Mouse (Mus musculus) hindbrain, embryonic 14.5 days (tissue): ENCODE results near the gene Thra. TPM values are rescaled to one million over a fixed set of nuclear protein-coding genes. Genes with fewer than 3 reads are reported as not detected.
"Not testable (repeated sequence)": the region's sequence is repeated elsewhere in the genome, so short reads cannot be mapped to it uniquely, and the experiment has no call there.

Experiments
- ATAC-seq: fragments of 200-750 bp; cut with Nextera tagmentation; 2 replicates; pipeline ENCODE4 v1.8.0; 2017; ENCODE audit warnings: moderate number of reproducible peaks, mild to moderate bottlenecking, moderate TSS enrichment, moderate library complexity; ENCODE audit not compliant: low FRiP score
- DNase-seq: peaks from one replicate; pipeline ENCODE4 v3.0.0-alpha.2; 2015; ENCODE audit warnings: low spot score
- H3K27ac ChIP-seq: fragments of 300-500 bp; sonication (generic); 2 replicates; pipeline ENCODE4 v1.5.1; 2014; ENCODE audit warnings: mild to moderate bottlenecking, moderate library complexity
- H3K27me3 ChIP-seq: fragments of 300-500 bp; sonication (generic); 2 replicates; pipeline ENCODE4 v1.6.1; 2014; ENCODE audit warnings: mild to moderate bottlenecking, low read length, mixed read lengths; ENCODE audit not compliant: control insufficient read depth, insufficient read depth
- H3K36me3 ChIP-seq: fragments of 300-500 bp; sonication (generic); replicated peaks from 2 replicates; pipeline ENCODE4 v1.6.1; 2014; ENCODE audit not compliant: control insufficient read depth, insufficient read depth
- H3K4me1 ChIP-seq: fragments of 300-500 bp; sonication (generic); replicated peaks from 2 replicates; pipeline ENCODE4 v1.6.1; 2014; ENCODE audit warnings: antibody characterized with exemption, low read length, mixed read lengths; ENCODE audit not compliant: control insufficient read depth, insufficient read depth
- H3K4me2 ChIP-seq: fragments of 300-500 bp; sonication (generic); replicated peaks from 2 replicates; pipeline ENCODE4 v1.6.1; 2014; ENCODE audit warnings: mild to moderate bottlenecking, moderate library complexity
- H3K4me3 ChIP-seq: fragments of 300-500 bp; sonication (generic); replicated peaks from 2 replicates; pipeline ENCODE4 v1.5.1; 2014; ENCODE audit warnings: mild to moderate bottlenecking, low read length
- H3K9ac ChIP-seq: fragments of 300-500 bp; sonication (generic); 2 replicates; pipeline ENCODE4 v1.6.1; 2014
- H3K9me3 ChIP-seq: fragments of 300-500 bp; sonication (generic); 2 replicates; pipeline ENCODE4 v1.6.1; 2016; ENCODE audit warnings: low read length; ENCODE audit not compliant: control insufficient read depth
- WGBS: fragments of 180-500 bp; shearing (Covaris S2); extraction: QIAGEN DNeasy Blood & Tissue Kit; methylation state at CpG from one replicate; pipeline ENCODE4 v1.1.7; 2014; 5-methylcytosine and 5-hydroxymethylcytosine counted together
- polyA plus RNA-seq: library from polyadenylated mRNA; unstranded; fragments of >200 nt; fragmentation: Nextera tagmentation; extraction: Ambion mirVana; gene quantifications from 2 replicates; pipeline ENCODE4 v1.2.1, GENCODE M21; 2014

The Thra gene
- polyA plus RNA-seq, 1 experiment from 2014 or later = 165 TPM

- WGBS = 82% methylated on average over 6 of the region's 6 CpGs
- not testable (repeated sequence) for H3K9me3 ChIP-seq, H3K9ac ChIP-seq, DNase-seq, H3K4me3 ChIP-seq, H3K27me3 ChIP-seq, H3K4me2 ChIP-seq, H3K4me1 ChIP-seq, H3K27ac ChIP-seq, ATAC-seq
- H3K36me3 ChIP-seq = peaks cover 93% of the 10 kb centered on the region
These were observed 28.4 kb upstream of the Thra start for GRCm38 (mm10) chr11:98712009-98712408.

GRCm38 (mm10) chr11:98713703-98714102 is 26.7 kb upstream of the Thra start:
- 91% methylated on average over 12 of the region's 12 CpGs for WGBS
- DNase-seq (no peak), ATAC-seq (no peak)
- Histone ChIP-seq H3K9me3 (no peaks in the 10 kb centered on the region), H3K4me1 (no peaks in the 10 kb centered on the region), H3K27me3 (no peaks in the 10 kb centered on the region), H3K9ac (no peak overlapping the region), H3K4me2 (no peak overlapping the region), H3K36me3 (peaks cover 87% of the 10 kb centered on the region), H3K27ac (no peak overlapping the region), H3K4me3 (no peak overlapping the region)

GRCm38 (mm10) chr11:98715946-98716345 is 24.5 kb upstream of the Thra start:
- Histone ChIP-seq H3K27ac (no peak overlapping the region), H3K4me1 (no peaks in the 10 kb centered on the region), H3K9me3 (no peaks in the 10 kb centered on the region), H3K9ac (no peak overlapping the region), H3K36me3 (peaks cover 72% of the 10 kb centered on the region), H3K4me3 (no peak overlapping the region), H3K4me2 (no peak overlapping the region), H3K27me3 (no peaks in the 10 kb centered on the region)
- DNase-seq (no peak), ATAC-seq (no peak)
- 93% methylated on average over 9 of the region's 9 CpGs for WGBS

DNA sequence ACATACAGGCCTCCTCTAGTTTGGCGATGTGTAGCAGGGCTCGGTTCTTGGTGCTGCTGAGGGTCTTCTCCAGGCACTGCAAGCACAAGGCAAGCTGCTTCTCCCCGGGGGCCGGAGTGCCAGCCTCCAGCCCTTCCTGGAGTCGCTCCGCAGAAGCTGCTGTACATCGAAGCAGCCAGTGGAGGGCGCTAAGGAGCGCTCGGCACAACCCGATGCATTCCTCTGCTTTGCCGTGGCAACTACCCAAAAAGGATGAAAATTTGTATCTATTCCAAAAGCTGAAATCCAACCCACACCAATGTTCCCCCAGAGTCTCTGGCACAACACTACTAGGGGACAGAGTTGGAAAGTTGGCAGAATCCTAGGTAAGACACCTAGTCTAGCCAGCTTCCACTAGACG is 22.5 kb upstream of the Thra start:
- peaks cover 64% of the 10 kb centered on the region for H3K36me3 ChIP-seq

GRCm38 (mm10) chr11:98720756-98721155 is 19.7 kb upstream of the Thra start:
- Histone ChIP-seq H3K9ac (no peak overlapping the region), H3K4me1 (no peaks in the 10 kb centered on the region), H3K4me3 (no peak overlapping the region), H3K9me3 (no peaks in the 10 kb centered on the region), H3K36me3 (peaks cover 59% of the 10 kb centered on the region), H3K27ac (no peak overlapping the region), H3K4me2 (no peak overlapping the region), H3K27me3 (no peaks in the 10 kb centered on the region)
- WGBS = 60% methylated on average over 2 of the region's 2 CpGs
- ATAC-seq (no peak), DNase-seq (no peak)

More for the DNA sequence above, 22.5 kb upstream of the Thra start:
- Histone ChIP-seq H3K9me3 (no peaks in the 10 kb centered on the region), H3K4me1 (no peaks in the 10 kb centered on the region), H3K4me2 (no peak overlapping the region), H3K27ac (no peak overlapping the region), H3K27me3 (no peaks in the 10 kb centered on the region), H3K9ac (no peak overlapping the region), H3K4me3 (no peak overlapping the region)
- ATAC-seq (no peak), DNase-seq (peak; percentile 70)
- WGBS = 14% methylated on average over 13 of the region's 13 CpGs

- Histone ChIP-seq H3K9ac (no peak overlapping the region), H3K4me2 (no peak overlapping the region), H3K36me3 (peaks cover 57% of the 10 kb centered on the region), H3K27me3 (no peaks in the 10 kb centered on the region), H3K27ac (no peak overlapping the region), H3K9me3 (no peaks in the 10 kb centered on the region), H3K4me1 (no peaks in the 10 kb centered on the region), H3K4me3 (no peak overlapping the region)
- ATAC-seq (no peak), DNase-seq (no peak)
- 69% methylated on average over 24 of the region's 24 CpGs for WGBS
These were observed 18.8 kb upstream of the Thra start for GRCm38 (mm10) chr11:98721458-98722226.

DNA sequence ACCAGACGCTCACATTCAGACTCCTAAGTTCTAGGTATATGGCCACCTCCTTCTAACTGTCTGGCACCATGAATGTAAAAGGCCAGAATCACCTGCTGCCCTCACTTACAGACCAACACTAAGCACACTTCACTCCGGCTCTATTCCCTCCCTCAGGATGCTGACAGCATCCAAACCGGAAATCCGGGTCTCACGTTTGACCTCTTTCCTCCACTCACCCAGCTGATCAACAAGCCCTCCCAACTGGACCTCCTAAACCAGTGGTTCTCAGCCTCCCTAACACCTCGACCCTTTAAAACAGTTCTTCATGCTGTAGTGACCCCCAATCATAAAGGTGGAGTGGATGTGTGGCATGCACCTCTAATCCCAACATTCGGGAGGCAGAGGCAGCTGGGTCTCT is 17.3 kb upstream of the Thra start:
- DNase-seq (no peak), ATAC-seq (no peak)
- H3K27me3 ChIP-seq = no peaks in the 10 kb centered on the region
- no peak overlapping the region for H3K27ac ChIP-seq
- 86% methylated on average over 7 of the region's 7 CpGs for WGBS
- no peak overlapping the region for H3K4me2 ChIP-seq
- H3K4me3 ChIP-seq = no peak overlapping the region
- peaks cover 57% of the 10 kb centered on the region for H3K36me3 ChIP-seq
- no peak overlapping the region for H3K9ac ChIP-seq
- H3K4me1 ChIP-seq = peaks cover 2% of the 10 kb centered on the region; the same call in 1 of the 2 replicates
- no peaks in the 10 kb centered on the region for H3K9me3 ChIP-seq

GRCm38 (mm10) chr11:98725926-98726506 is 14.4 kb upstream of the Thra start:
- H3K36me3 ChIP-seq = peaks cover 49% of the 10 kb centered on the region
- no peak overlapping the region for H3K9ac ChIP-seq
- no peak overlapping the region for H3K4me2 ChIP-seq
- H3K9me3 ChIP-seq = no peaks in the 10 kb centered on the region
- no peak for DNase-seq
- no peaks in the 10 kb centered on the region for H3K27me3 ChIP-seq
- H3K4me3 ChIP-seq = no peak overlapping the region
- H3K27ac ChIP-seq = no peak overlapping the region
- 96% methylated on average over 15 of the region's 15 CpGs for WGBS
- ATAC-seq = no peak
- H3K4me1 ChIP-seq = peaks cover 8% of the 10 kb centered on the region

DNA sequence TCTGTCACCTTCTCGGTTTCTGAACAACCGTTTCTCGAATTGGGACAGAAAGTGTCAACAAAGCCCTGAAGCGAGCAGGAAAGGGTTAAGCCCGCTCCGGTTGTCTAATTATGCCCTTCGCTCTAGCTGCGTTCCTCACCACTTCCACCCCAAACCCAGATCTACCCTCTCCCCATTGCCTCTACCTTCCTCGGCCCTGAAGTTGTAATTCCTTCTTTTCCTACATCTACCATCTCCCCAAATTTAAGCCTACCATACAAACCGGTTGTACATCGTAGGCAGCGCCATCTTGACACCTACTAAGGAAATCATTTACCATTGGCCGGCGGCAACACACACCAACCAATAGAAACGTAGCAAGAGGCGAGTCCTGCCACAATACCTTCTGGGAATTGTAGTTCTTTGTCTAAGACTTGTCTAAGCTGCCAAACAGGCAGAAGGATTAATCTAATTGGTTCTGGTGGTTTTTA is 11.3 kb upstream of the Thra start, which contains the start of gene Med24:
Gene Med24 (minus strand): TSS at position 317 of the 470 bp plus-strand sequence.
- Histone ChIP-seq H3K4me3 (peak within 1 kb of the TSS; percentile 67), H3K9ac (peak within 1 kb of the TSS; percentile 69), H3K4me1 (peaks cover 8% of the 10 kb centered on the region), H3K4me2 (peak within 1 kb of the TSS; percentile 83), H3K36me3 (peaks cover 29% of the 10 kb centered on the region), H3K9me3 (no peaks in the 10 kb centered on the region), H3K27ac (peak within 1 kb of the TSS; percentile 85), H3K27me3 (no peaks in the 10 kb centered on the region)
- 0% methylated on average over 16 of the region's 16 CpGs for WGBS
- ATAC-seq (peak; percentile 94), DNase-seq (peak; percentile 93)
